Mouse (Mus musculus): Measurements from ENCODE around the gene Dock3.
"Not testable (repeated sequence)": the region's sequence is repeated elsewhere in the genome, so short reads cannot be mapped to it uniquely, and the experiment has no call there.

Gene Dock3

GRCm38 (mm10) chr9:107255596-107255995 is 23.9 kb upstream of the Dock3 start:
- DNase-seq (ENCODE audit: low read depth) = no peak

GRCm38 (mm10) chr9:107254925-107255324 is 23.2 kb upstream of the Dock3 start:
- no peak for DNase-seq (ENCODE audit: low read depth)

GRCm38 (mm10) chr9:107254476-107254875 is 22.8 kb upstream of the Dock3 start:
- no peak for DNase-seq (ENCODE audit: low read depth)

- no peak for DNase-seq (ENCODE audit: low read depth)
Observed at GRCm38 (mm10) chr9:107252164-107252563, 20.5 kb upstream of the Dock3 start.

GRCm38 (mm10) chr9:107250416-107251337 is 19.0 kb upstream of the Dock3 start:
- DNase-seq (ENCODE audit: low read depth) = no peak

- DNase-seq (ENCODE audit: low read depth) = no peak
Observed at GRCm38 (mm10) chr9:107249154-107249553, 17.4 kb upstream of the Dock3 start.

- DNase-seq (ENCODE audit: low read depth) = peak; percentile 69
Observed at GRCm38 (mm10) chr9:107246170-107246569, 14.5 kb upstream of the Dock3 start.

GRCm38 (mm10) chr9:107245311-107245710 is 13.6 kb upstream of the Dock3 start:
- DNase-seq (ENCODE audit: low read depth) = no peak

- no peak for DNase-seq (ENCODE audit: low read depth)
Observed at GRCm38 (mm10) chr9:107236151-107236550, 4.4 kb upstream of the Dock3 start.

GRCm38 (mm10) chr9:107235261-107235660 is 3.6 kb upstream of the Dock3 start:
- DNase-seq (ENCODE audit: low read depth) = no peak

- no peak for DNase-seq (ENCODE audit: low read depth)
Observed at GRCm38 (mm10) chr9:107232140-107232539, 431 bp upstream of the Dock3 start.

GRCm38 (mm10) chr9:107230991-107231538 is 644 bp downstream of the Dock3 start:
- DNase-seq (ENCODE audit: low read depth) = peak; percentile 40

- DNase-seq (ENCODE audit: low read depth) = no peak
Observed at GRCm38 (mm10) chr9:107224597-107224996, 7.1 kb downstream of the Dock3 start.

GRCm38 (mm10) chr9:107174831-107175230 is 56.9 kb downstream of the Dock3 start:
- not testable (repeated sequence) for DNase-seq (ENCODE audit: low read depth)

- no peak for DNase-seq (ENCODE audit: low read depth)
Observed at GRCm38 (mm10) chr9:107165792-107166191, 65.9 kb downstream of the Dock3 start.

- DNase-seq (ENCODE audit: low read depth) = peak; percentile 3
Observed at GRCm38 (mm10) chr9:107164825-107165224, 66.9 kb downstream of the Dock3 start.

- DNase-seq (ENCODE audit: low read depth) = not testable (repeated sequence)
Observed at GRCm38 (mm10) chr9:107156388-107156787, 75.3 kb downstream of the Dock3 start.

GRCm38 (mm10) chr9:107112791-107113190 is 118.9 kb downstream of the Dock3 start:
- DNase-seq (ENCODE audit: low read depth) = no peak

- no peak for DNase-seq (ENCODE audit: low read depth)
Observed at GRCm38 (mm10) chr9:107112056-107112455, 119.7 kb downstream of the Dock3 start.

- no peak for DNase-seq (ENCODE audit: low read depth)
Observed at GRCm38 (mm10) chr9:107099487-107099886, 132.2 kb downstream of the Dock3 start.

GRCm38 (mm10) chr9:107089451-107089850 is 142.3 kb downstream of the Dock3 start:
- not testable (repeated sequence) for DNase-seq (ENCODE audit: low read depth)

- DNase-seq (ENCODE audit: low read depth) = no peak
Observed at GRCm38 (mm10) chr9:107087531-107087930, 144.2 kb downstream of the Dock3 start.

GRCm38 (mm10) chr9:107037947-107038346 is 193.8 kb downstream of the Dock3 start:
- no peak for DNase-seq (ENCODE audit: low read depth)

All from naive thymus-derived CD4-positive, alpha-beta T cell, adult 2 months (primary cell).